Mouse (Mus musculus) embryonic facial prominence, embryonic 13.5 days (tissue): ENCODE measurements around the gene Odf2l. TPM values are rescaled to one million over a fixed set of nuclear protein-coding genes. Genes with fewer than 3 reads are reported as not detected.

Source experiments
- ATAC-seq: fragments of 200-750 bp; cut with Nextera tagmentation; 2 replicates; pipeline ENCODE4 v1.8.0; 2017; ENCODE audit warnings: low read depth; ENCODE audit not compliant: insufficient number of reproducible peaks, insufficient read depth, low FRiP score, low TSS enrichment
- H3K27ac ChIP-seq: fragments of 300-500 bp; sonication (generic); 2 replicates; pipeline ENCODE4 v1.5.1; 2015; ENCODE audit warnings: moderate library complexity, mild to moderate bottlenecking, inconsistent platforms
- H3K27me3 ChIP-seq: fragments of 300-500 bp; sonication (generic); 2 replicates; pipeline ENCODE4 v1.6.1; 2015; ENCODE audit warnings: mild to moderate bottlenecking, inconsistent platforms
- H3K36me3 ChIP-seq: fragments of 300-500 bp; sonication (generic); 2 replicates; pipeline ENCODE4 v1.6.1; 2015; ENCODE audit warnings: mild to moderate bottlenecking, inconsistent platforms
- H3K4me1 ChIP-seq: fragments of 300-500 bp; sonication (generic); 2 replicates; pipeline ENCODE4 v1.6.1; 2015; ENCODE audit warnings: inconsistent platforms
- H3K4me2 ChIP-seq: fragments of 300-500 bp; sonication (generic); 2 replicates; pipeline ENCODE4 v1.6.1; 2015; ENCODE audit warnings: moderate library complexity, mild to moderate bottlenecking, inconsistent platforms
- H3K4me3 ChIP-seq: fragments of 300-500 bp; sonication (generic); 2 replicates; pipeline ENCODE4 v1.5.1; 2015; ENCODE audit warnings: mild to moderate bottlenecking, inconsistent platforms
- H3K9ac ChIP-seq: fragments of 300-500 bp; sonication (generic); 2 replicates; pipeline ENCODE4 v1.6.1; 2015; ENCODE audit warnings: mild to moderate bottlenecking, inconsistent platforms
- H3K9me3 ChIP-seq: fragments of 300-500 bp; sonication (generic); 2 replicates; pipeline ENCODE4 v1.6.1; 2016; ENCODE audit warnings: inconsistent platforms
- WGBS: fragments of 180-500 bp; shearing (Covaris S2); methylation state at CpG from one replicate; pipeline ENCODE4 v1.1.7; 2015; ENCODE audit warnings: mixed read lengths; 5-methylcytosine and 5-hydroxymethylcytosine counted together
- polyA plus RNA-seq: library from polyadenylated mRNA; unstranded; fragments of >200 nt; fragmentation: Nextera tagmentation; extraction: Ambion mirVana; gene quantifications from 2 replicates; pipeline ENCODE4 v1.2.1, GENCODE M21; 2015

Gene Odf2l
- polyA plus RNA-seq, 1 experiment from 2014 or later = 18.0 TPM

DNA sequence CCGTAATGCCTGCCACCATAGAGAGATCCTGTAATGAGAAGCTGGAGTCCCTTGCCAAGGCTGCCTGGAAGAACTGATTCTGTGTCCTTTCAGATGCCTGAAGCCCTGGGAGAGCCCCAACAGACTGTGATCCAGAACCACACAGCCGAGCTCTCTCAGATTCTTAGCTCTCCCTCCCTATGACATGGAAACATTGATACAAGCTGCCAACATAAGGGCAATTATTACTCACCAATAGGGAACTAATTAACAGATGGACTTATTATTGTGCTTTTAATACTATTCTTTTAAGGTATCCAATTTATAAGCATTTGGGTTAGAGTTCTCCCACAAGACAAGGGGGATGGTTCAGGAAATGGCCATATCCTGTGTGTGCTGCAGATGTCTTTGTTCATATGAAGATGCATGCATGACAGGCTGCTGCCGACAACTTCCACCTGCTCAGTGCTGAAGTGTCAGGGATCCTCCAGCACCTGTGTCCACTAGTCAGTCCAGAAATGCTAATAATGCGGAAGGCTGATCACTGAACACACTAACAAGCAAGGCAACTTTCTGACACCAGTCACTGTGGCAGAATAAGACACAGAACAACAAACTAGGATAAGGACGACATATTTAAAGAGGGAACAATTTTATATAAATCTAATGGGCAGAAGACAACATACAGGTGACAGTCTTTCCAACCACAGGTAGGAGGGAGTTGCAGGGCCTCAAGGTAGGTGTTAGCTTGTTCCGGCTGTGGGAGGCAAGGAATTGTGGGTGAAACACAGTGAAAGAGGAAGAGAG, 52.4 kb downstream of the Odf2l start:
- no peak overlapping the region for H3K27ac ChIP-seq
- no peak overlapping the region for H3K9ac ChIP-seq
- H3K9me3 ChIP-seq = no peaks in the 10 kb centered on the region
- H3K4me1 ChIP-seq = peaks cover 6% of the 10 kb centered on the region
- H3K36me3 ChIP-seq = no peaks in the 10 kb centered on the region
- no peaks in the 10 kb centered on the region for H3K27me3 ChIP-seq
- 86% methylated on average over 6 of the region's 6 CpGs for WGBS
- no peak overlapping the region for H3K4me3 ChIP-seq
- no peak overlapping the region for H3K4me2 ChIP-seq
- ATAC-seq = no peak

- ATAC-seq = no peak
- H3K9ac ChIP-seq = no peak overlapping the region
- H3K27ac ChIP-seq = no peak overlapping the region
- H3K4me3 ChIP-seq = no peak overlapping the region
- peaks cover 6% of the 10 kb centered on the region for H3K4me1 ChIP-seq
- H3K9me3 ChIP-seq = no peaks in the 10 kb centered on the region
- no peaks in the 10 kb centered on the region for H3K36me3 ChIP-seq
- no peak overlapping the region for H3K4me2 ChIP-seq
- no peaks in the 10 kb centered on the region for H3K27me3 ChIP-seq
- WGBS = 76% methylated on average over 4 of the region's 4 CpGs
These were observed 53.1 kb downstream of the Odf2l start for GRCm38 (mm10) chr3:145171390-145172060.

- H3K4me1 ChIP-seq = no peaks in the 10 kb centered on the region
- H3K27ac ChIP-seq = no peak overlapping the region
- no peak overlapping the region for H3K4me3 ChIP-seq
- no peak overlapping the region for H3K9ac ChIP-seq
- H3K4me2 ChIP-seq = no peak overlapping the region
- no peaks in the 10 kb centered on the region for H3K27me3 ChIP-seq
- ATAC-seq = no peak
- no peaks in the 10 kb centered on the region for H3K36me3 ChIP-seq
- no peaks in the 10 kb centered on the region for H3K9me3 ChIP-seq
These were observed 66.3 kb downstream of the Odf2l start for GRCm38 (mm10) chr3:145184645-145185044.

DNA sequence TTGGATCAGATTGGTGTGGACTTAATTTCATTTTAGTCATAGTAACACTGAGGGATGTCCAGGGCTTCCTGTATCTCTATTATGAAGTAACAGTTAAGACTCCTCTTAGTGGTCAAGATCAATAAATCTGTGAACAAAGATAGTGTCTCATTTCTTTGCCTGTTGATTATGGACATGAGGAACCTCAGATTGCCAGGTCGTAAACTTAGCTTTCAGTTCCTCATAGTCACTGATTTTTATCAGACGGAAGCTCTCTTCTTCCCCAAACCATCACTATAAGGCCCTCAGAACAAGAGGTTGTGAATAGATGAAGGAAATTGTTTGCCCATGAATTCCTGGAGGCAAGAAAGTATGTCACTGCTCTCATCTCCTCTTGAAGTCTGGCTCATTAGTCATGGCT, 73.6 kb downstream of the Odf2l start:
- Histone ChIP-seq H3K4me3 (no peak overlapping the region), H3K27me3 (no peaks in the 10 kb centered on the region), H3K9me3 (no peaks in the 10 kb centered on the region), H3K27ac (no peak overlapping the region), H3K36me3 (no peaks in the 10 kb centered on the region), H3K9ac (no peak overlapping the region), H3K4me1 (no peaks in the 10 kb centered on the region), H3K4me2 (no peak overlapping the region)
- 87% methylated on average over 2 of the region's 2 CpGs for WGBS
- ATAC-seq = no peak

- no peak overlapping the region for H3K9ac ChIP-seq
- WGBS = 78% methylated on average over 8 of the region's 8 CpGs
- no peaks in the 10 kb centered on the region for H3K4me1 ChIP-seq
- H3K4me3 ChIP-seq = no peak overlapping the region
- H3K9me3 ChIP-seq = no peaks in the 10 kb centered on the region
- no peak overlapping the region for H3K27ac ChIP-seq
- H3K36me3 ChIP-seq = no peaks in the 10 kb centered on the region
- ATAC-seq = no peak
- H3K27me3 ChIP-seq = no peaks in the 10 kb centered on the region
- no peak overlapping the region for H3K4me2 ChIP-seq
These were observed 77.0 kb downstream of the Odf2l start for GRCm38 (mm10) chr3:145195240-145195923.

GRCm38 (mm10) chr3:145198050-145198449, 79.7 kb downstream of the Odf2l start:
- H3K27ac ChIP-seq = no peak overlapping the region
- no peaks in the 10 kb centered on the region for H3K9me3 ChIP-seq
- H3K27me3 ChIP-seq = no peaks in the 10 kb centered on the region
- no peaks in the 10 kb centered on the region for H3K4me1 ChIP-seq
- WGBS = 60% methylated on average over 2 of the region's 2 CpGs
- ATAC-seq = no peak
- H3K9ac ChIP-seq = no peak overlapping the region
- no peak overlapping the region for H3K4me2 ChIP-seq
- no peak overlapping the region for H3K4me3 ChIP-seq
- no peaks in the 10 kb centered on the region for H3K36me3 ChIP-seq

Other genes with a start within 250 kb of the Odf2l start
- gene Clca4b, start 186.1 kb upstream of the Odf2l start, polyA plus RNA-seq = 1.3 TPM in 1 of 2 replicates, not detected in the other
- gene Clca4a, start 143.5 kb upstream of the Odf2l start, polyA plus RNA-seq = 0.07 and 0.70 TPM in 2 replicates
- gene Clca1, start 85.8 kb upstream of the Odf2l start, polyA plus RNA-seq = 0.73 TPM in 1 of 2 replicates, not detected in the other
- 0.33 and 0.39 TPM in 2 replicates for gene Clca2, start 19.1 kb upstream of the Odf2l start, polyA plus RNA-seq
- gene Col24a1, start 173.9 kb downstream of the Odf2l start, polyA plus RNA-seq = 7.7 and 9.0 TPM in 2 replicates